Mouse (Mus musculus): Measurements from ENCODE around the gene Slc16a12.
"Not testable (repeated sequence)": the region's sequence is repeated elsewhere in the genome, so short reads cannot be mapped to it uniquely, and the experiment has no call there.

Gene Slc16a12

DNA sequence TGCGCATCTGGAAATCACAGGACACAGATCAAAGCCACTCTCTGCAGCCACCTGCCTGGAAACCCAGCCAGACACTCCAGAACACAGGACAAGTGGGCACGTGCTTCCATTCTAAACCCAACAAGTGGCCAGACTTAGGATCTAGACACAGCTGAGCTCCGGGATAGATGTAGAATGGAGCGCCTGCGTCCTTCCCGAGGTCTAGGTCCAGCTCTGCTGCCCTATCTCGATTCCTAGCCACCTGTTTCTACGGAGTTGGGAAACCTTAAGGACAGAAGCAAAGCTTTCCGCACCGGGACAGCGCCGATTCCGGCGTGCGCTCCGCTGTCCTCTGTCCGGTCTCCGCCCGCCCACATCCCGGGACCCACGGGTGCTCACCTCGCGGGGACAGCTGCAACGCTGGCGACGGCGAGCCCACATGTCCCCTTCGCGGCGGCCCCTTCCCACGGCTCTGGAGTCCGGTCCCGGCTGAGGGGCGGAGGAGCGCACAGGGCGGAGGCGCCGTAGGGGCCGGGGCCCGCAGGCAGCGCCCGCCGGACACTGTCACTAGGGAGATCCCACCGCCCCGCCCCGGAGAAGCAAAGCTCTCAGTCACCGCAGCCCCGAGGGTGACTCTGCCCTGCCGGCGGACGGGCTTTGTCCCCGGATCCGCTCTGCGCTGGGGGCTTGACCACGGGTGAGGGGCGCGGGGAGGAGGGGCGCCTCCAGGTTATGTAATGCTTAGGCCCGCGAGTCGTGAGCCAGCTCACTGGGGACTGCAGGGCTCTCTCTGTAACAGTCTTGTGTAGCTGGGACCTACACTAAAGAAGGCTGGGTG is at the start of gene Slc16a12:
TSS of gene Slc16a12 (minus strand) at position 602 of the 817 bp plus-strand sequence.
- DNase-seq (ENCODE audit: low read depth, low spot score) = no peak

DNA sequence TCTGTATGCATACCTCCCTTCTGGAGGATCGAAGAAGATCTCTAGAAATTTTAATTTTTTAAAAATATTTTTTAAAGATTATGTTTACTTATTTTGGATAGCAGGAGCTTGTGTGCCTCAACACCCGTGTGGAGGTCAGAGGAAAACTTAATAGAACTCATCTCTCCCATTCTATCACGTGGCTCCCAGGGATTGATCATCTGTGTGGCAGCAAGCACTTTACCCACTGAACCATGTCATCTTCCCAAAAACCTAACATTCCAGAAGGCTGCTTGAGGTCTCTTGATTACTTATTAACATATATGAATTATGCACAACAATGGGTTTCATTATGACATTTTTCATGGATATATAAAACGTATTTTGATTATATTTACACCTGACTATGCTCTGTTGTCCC is 49.3 kb upstream of the Slc16a12 start:
- no peak for DNase-seq (ENCODE audit: low read depth, low spot score)

DNA sequence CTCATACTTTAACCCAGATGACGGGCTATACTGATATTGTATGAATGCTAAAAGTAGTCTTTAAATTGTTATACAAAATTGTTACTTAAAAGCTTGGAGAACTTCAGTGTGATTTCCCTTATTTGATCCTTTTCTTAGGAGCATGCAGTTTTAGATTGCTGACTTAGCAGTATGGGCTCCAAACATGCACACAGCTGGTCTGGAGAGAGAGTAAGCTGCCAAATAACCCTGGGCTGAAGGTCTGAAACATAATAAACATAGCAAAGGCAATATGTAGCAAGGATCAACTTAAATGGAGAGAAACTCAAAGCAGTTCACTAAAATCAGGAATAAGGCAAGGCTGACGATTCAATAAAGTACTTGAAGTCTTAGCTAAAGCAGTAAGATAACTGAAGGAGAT is 35.4 kb upstream of the Slc16a12 start:
- DNase-seq (ENCODE audit: low read depth, low spot score) = no peak

DNA sequence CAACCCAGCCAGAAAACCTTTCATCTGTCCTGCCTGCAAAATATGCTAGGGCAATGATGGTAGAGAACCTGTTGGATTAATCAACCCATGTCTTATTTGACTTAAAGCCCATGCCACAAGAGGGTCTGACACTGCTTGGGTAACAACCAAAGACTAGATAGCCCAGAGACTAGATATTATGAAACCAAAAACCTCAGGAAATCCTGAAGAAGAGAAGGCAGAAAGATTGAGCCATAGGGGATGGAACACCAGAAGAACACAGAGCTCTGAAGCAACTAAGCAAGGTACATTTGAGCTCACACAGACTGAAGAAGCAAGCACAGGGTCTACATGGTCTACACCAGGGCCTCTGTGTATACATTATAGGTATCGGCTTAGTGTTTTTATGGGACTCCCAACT is 31.9 kb upstream of the Slc16a12 start:
- DNase-seq (ENCODE audit: low read depth, low spot score) = no peak

DNA sequence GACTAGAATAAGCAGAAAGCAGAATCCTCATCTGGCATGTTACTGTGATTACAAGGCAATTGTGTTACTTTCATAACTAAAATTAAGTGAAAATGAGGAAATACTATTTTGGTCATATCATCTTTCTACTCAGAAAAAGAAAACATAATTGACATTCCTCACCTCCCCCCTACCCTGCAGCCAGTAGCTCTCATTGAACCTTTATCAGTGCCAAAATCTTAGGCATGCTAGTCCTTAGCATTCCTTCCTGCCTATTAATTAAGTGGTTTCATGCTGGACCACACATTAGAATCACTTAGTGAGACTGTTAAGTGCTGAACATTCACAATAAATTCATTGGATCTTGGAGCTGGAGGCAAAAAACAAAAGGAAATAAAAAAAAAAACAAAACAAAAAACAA is 31.0 kb upstream of the Slc16a12 start:
- DNase-seq (ENCODE audit: low read depth, low spot score) = no peak

DNA sequence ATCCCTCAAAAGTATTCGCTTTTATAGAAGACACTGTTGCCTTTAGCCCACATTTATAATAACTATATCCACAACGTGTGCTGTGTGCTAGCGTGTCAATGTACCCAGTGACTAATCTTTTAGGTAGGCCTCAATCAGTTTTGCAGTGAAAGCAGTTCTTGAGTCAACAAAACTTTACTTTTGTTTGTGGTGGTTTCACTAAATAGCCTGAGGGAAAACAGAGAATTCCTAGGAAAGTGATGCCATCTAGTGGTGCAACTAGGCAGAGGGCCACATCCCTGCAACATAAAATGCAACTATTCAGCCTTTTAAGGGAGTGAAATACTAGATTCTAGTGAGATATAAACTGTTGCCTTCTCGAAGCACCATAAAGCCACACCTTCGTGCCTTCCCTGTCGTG is 25.7 kb upstream of the Slc16a12 start:
- DNase-seq (ENCODE audit: low read depth, low spot score) = no peak

DNA sequence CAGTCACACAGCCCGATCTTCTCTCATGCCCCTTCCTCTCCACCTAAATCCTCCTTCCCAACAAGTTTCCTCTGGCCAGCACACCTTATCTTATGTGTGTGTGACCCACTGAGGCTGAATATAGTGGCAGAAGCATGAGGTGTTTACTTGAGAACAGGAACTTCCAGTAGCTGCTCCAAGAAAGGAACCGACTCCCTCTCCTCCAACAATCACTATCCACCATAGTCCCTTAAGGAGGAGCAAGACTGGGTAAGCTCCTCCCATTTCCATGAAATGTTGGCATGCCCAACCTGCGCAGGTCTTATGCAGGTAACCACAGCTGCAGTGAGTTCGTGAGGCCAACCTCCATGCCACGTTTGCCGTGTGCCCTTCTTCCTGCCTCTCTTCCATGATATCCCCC is 23.7 kb upstream of the Slc16a12 start:
- DNase-seq (ENCODE audit: low read depth, low spot score) = no peak

DNA sequence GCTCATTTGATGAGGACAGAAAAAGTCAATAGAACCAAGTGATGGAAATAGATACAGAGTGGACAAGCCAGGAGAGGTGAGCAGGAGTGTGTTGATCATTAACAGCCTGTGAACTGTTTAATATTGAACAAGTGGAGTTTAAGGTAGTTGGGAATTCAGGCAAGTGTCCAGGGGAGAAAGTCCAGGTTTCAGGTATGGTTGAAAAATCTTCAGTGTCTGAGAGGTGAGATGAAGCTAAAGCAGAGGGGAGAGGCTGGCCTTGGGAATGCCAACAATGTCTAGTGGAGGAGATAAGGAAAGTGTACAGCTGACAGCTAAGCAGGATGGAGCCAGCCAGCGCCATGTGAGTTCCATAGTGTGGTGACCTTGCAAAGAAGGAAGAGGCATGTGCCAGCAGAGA is 11.7 kb upstream of the Slc16a12 start:
- DNase-seq (ENCODE audit: low read depth, low spot score) = no peak

DNA sequence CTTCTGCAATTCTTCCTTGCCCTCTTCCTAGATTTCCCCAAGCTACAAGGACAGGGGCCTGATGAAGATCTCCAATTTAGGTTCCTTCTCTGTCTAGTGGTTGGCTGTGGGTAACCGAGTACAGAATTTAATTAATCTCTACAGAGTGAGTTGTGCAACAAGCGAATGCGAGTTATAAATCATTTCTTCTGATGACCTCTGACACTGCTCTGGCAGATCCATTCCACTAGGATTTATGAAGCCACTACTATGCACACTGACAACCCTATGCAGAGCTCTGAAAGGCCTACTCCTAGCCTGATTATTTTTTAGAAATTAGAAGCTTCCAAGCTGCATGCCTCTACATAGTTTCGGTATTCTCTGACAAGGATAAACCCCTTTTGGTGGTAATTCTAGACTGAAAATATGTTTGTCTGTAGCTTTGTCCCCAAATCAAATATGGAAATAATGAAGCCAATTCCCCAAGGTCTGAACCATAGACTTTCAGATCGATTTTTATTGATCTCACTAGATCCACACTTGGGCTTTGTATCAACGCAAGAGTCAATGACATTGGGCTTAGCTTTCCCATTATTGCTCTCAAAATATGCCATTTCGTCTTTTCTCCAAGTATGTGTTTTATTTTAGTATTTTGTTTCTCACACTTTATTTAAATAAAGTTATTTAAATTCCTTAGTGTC is 9.6 kb upstream of the Slc16a12 start:
- DNase-seq (ENCODE audit: low read depth, low spot score) = no peak

DNA sequence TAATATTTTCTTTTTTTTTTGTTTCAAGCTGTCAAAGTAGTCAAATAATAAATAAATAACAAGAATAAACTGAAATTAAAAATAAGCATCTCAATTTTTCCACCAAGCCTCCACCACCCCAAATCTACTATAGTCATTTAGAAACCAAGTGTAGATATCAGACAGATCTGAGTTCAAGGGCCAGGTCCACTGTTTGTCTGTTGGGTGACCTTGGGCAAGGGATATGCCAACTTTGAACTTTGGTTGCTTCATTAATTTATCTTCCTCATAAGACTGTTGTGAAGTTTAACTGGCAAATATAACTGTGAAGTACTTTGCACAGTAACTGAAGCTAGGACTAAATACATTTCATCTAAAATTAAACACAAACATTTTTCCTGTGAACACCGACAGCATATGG is 8.6 kb upstream of the Slc16a12 start:
- no peak for DNase-seq (ENCODE audit: low read depth, low spot score)

DNA sequence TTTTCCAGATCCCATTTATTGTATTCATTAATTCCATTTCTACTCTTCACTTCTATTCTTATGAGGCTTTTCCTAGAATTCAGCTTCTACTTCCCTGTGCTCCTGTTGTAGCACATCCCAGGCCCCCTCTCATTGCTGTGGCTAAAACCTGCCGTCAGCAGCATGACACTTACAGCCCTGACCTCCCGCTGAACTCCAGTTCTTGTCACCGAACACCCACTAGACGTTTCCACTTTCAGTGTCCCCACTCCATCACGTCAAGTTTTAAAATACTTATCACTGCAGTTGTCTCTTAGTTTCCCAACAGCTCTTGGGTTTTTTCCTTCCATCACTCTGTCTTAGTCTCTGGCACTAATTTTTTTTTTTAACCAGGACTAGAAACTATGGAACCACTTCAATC is 6.2 kb upstream of the Slc16a12 start:
- no peak for DNase-seq (ENCODE audit: low read depth, low spot score)

DNA sequence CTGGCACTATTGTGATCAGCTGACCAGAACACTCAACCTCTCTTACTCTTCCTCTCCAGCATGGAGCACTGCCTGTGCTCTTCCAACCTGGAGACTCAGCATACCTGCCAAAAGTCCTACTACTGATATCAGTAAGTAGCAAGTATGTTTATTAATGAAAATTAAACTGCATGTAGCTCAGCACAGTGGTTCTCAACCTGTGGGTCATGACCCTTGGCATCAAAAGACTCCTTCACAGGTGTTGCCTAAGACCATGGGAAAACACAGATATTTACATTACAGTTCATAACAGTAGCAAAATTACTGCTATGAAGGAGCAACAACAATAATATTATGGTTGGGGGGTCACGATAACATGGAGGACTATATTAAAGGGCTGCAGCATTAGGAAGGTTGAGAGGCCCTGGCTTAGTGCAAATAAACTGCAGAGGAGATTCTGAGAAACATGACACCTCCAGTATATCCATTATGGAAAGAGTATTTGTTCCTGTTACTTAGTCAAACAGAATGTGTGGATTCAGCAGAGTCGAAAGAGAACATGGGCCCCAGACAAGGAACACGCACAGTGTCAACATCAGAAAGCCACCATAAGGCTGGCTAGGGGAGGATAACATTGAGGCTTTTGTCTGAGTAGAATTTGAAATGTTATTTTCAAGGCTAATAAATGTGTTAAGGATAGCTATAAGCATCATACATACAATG is 5.5 kb upstream of the Slc16a12 start:
- no peak for DNase-seq (ENCODE audit: low read depth, low spot score)

DNA sequence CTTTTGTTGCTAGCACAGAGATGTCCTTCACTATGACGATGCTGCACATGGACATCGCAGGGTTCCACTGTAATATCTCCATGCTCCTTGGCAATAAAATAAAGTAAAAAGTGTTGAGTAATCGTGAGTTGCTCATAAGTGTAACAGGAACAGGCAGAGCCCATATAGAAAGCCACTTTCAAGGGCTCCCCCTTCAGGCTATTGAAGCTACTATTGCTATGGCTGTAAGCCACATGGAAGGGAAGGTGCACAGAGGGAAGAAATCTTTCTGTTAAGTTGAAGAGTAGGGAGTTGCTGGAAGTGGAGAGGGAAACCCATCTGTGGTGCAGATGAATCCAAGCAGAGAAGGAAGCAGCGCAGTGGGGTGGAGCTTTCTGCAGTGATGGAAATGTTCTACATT is 4.1 kb upstream of the Slc16a12 start:
- DNase-seq (ENCODE audit: low read depth, low spot score) = no peak

DNA sequence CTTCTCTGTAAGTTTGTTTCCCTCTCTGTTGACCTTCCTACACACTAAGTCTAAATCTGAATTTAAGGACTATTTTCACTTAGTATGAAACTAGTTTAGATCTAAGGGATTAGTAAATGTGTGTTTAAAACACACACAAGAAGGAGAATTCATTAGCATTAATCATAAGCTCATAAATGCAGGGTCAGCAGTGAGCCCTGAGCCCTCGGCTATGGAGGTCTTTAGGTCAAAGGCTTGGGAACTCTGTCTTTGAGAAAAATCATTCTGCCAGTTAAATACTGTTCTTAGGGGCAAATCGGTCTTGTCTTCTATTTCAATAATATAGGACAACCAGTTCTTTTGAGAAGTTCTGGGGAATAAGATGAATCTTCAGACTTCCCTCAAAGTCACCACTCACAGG is 1.9 kb upstream of the Slc16a12 start:
- no peak for DNase-seq (ENCODE audit: low read depth, low spot score)

DNA sequence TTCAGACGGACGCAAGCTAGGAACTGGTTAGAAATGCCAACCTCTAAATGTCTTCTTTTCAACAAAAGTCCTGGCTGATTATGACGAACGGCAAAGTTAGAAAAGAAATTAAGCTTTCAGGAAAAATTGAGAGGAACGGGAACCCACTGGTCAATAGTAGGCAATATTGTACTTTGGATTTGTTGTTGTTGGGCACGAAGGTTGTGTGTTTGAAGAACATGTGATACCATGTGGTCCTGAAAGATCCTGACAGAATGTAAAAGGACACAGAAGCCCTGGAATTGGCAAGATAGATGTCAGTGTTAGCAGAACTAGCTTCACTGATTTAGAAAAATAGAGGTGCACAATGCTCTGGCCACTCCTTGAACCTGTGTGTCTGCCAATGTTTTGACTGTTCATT is 880 bp upstream of the Slc16a12 start:
- DNase-seq (ENCODE audit: low read depth, low spot score) = not testable (repeated sequence)

DNA sequence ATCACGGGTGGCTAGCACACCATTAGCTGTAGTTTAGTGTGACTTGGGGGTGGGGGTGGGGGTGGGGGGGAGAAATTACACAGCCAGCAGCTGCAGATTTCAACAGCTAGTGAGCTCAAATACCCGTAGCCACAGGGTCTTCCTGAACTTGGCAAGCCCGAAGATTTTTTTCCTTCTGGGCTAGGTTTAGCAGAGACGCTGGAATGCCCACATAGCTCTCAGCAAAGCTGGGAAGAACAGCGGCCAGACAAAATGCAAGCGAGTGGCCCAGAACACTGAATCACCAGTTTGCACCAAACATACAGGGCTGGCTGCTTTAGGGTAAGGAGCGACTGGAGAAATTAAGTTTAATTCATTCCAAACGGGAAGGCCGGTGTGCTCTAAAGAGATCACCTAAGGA is 888 bp downstream of the Slc16a12 start:
- DNase-seq (ENCODE audit: low read depth, low spot score) = no peak

DNA sequence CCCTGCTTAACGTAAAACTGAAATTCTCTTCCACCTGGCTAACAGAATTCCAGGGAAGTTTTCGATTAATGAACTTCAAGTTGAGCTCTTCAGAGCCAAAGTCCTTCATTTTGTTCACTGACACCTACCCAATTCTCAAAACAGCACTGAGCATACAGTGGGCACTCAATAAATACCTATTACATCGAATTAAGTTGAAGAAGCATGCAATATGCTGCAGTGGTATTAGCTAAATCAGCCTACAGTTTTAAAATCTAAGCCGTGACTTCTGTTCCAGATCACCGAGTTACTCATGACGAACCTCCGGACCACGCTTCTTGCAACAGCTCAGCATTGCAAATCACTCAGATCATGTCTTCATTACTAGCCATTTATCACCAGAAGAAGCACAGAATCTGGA is 2.1 kb downstream of the Slc16a12 start:
- no peak for DNase-seq (ENCODE audit: low read depth, low spot score)

DNA sequence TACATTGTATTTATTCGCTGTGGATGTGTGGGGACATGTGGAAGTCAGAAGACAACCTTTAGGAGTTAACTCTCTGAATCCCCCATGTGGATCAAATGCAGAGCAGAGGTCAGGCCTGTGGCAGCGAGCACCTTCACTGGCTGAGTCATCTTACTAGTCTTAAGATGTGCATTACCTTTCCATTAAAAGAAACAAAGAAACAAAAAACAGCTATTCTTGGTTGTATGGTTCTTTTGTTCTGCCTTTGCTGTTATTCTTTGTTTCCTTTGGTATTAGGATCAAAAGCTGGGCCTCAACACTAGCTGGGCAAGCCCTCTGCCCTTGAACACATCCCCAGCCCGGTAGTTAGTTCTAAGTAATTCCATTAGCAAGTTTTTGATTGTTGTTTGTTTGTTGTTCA is 9.2 kb downstream of the Slc16a12 start:
- no peak for DNase-seq (ENCODE audit: low read depth, low spot score)

DNA sequence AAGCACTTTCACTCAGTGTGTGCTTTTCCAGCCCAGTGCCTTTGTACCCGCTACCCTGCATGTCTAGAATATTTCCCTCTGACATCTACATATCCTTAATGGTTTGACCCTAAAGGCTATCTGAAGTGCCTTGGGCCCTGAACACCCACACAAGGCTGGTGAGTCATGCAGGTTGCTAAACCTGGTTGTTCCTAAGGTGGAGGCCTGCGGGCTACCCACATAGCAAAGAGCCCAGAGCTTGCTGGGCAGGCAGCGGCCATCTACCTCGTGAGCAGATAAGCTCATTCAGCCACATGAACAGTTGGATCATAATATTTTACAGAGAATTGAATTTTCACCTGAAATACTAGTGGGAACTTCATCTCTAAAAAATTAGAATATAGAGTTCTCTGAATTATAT is 11.2 kb downstream of the Slc16a12 start:
- no peak for DNase-seq (ENCODE audit: low read depth, low spot score)

DNA sequence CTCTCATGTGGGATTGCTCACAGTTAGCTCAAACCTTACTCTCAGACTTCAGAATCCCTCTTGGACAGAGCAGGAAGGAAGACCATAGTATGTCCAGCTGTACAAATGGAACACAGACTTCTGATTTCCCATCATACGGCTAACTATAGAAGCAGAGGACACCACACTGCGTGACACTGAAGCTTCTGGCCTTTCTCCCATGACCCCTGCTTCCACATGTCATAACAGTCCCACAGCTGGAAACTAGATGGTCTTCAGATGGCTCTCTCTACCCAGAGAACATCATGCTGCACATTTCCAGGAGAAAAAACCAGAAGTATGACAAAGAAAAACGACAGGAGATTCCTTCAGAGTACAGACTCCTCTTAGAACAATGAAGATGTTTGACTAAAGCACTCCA is 14.1 kb downstream of the Slc16a12 start:
- DNase-seq (ENCODE audit: low read depth, low spot score) = no peak

DNA sequence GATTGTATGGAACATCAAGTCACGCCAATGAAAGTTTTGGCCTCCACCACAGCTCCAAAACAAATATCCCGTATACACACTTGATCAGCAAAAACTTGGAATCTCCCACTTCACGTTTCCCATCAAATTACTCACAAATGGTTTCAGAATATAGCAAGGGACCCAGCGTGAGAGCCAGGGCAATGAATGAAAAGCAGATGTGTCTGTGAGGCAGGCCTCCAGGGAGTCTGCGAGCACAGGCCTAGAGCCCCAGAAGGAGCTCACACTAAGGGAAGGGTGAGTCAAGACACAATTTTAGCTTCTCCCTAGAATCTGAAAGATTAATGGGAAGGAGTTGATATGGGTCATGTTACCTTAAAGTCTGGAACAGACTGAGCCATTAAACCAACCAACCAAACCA is 15.7 kb downstream of the Slc16a12 start:
- no peak for DNase-seq (ENCODE audit: low read depth, low spot score)

DNA sequence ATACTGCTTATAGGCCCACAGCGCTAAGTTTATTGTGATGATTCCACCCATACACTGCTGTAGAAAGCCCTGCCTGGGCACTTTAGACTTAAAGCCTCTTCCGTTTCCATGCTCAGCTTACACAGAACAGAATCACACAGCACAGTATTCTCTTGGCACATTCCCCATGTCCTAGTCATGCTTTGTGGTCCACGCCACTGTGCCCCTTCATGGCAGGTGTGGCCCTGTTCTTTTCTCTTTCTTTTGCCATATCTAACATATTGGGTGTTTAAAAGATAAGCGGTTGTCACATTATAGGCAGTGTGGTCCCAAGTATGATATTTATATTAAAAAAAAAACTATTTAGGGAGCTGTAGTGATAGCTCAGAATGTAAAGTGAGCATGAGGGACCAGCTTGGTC is 16.5 kb downstream of the Slc16a12 start:
- DNase-seq (ENCODE audit: low read depth, low spot score) = no peak

DNA sequence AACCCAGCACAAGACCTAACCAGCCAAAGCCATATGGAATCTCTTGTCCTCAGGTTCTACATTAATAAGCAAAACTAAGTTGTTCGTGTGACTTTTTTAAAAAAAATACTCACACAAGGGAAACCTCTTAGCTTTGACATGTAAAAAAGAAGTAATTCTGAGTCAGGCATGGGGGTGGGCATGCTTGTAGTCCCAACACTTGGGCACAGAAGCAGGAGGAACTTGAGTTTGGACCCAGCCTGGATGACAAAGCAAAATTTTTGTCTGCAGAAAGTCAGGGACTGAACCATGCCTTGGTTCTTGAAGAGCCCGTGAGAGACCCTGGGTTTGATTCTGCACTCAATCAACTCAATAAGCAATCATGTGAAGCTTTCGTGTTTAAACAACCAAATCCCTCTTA is 17.6 kb downstream of the Slc16a12 start:
- no peak for DNase-seq (ENCODE audit: low read depth, low spot score)
